In the genomic region with DNA sequence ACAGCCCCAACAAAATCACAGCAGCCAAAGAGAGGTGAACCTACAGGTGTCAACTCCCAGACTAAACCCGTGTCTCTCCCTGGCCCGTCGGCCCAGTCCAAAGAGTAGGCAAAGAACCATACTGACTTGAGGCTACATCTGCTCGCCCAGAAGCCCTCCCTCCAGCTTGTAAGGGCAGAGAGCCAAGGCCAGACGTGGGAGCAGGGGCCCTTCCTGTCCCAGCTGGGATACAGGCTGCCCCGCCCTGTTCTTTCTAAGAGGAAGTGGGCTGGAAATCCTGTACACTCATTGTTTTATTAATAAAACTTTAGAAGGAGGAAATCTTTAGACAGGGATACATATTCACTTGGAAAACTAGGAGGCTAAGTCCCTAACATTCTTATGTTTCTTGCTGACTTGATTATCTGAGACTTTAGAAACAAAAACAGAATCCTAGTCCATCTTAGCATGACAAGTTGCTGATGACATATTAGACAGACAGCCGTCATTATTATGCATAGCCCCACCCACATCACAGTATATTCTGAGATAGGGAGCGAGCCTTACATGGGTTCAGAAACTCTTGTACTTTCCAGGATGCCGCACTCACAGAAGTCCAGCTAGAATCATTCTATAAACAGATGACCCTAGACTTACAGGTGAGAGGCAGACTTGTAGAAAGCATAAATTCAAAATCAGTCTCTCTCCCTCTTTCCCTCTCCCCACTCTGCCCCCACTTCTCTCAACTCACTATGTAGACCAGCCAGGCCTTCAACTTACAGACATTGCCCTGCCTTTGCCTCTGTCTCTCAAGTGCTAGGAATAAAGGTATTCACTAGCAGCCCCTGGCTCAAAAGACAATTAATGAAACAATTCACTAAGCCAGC, we compare ENCODE assay signal across 8 mouse cellular contexts.
DNase-seq lines count a peak whose midpoint lies in the region; ATAC-seq and TF ChIP-seq lines count a peak whose summit lies in the region.

No protein-coding gene starts in this region.

- ATAC-seq in common myeloid progenitor, adult 5-6 weeks (replicated peaks; ENCODE audit: low read depth, poor library complexity, severe bottlenecking): peak; percentile 78
- ATAC-seq in limb, embryonic 15.5 days (ENCODE audit: insufficient number of reproducible peaks, low FRiP score, low TSS enrichment, low read depth): no peak
- no peak for ATAC-seq in forebrain, embryonic 11.5 days (replicated peaks; ENCODE audit: low FRiP score)

- H3K4me2 ChIP-seq in limb, embryonic 15.5 days: no peak overlapping the region
- H3K4me2 ChIP-seq in forebrain, embryonic 11.5 days (ENCODE audit: low read depth, low read length, severe bottlenecking): no peak overlapping the region

- no peaks in the 10 kb centered on the region for H3K9me3 ChIP-seq in limb, embryonic 15.5 days
- no peaks in the 10 kb centered on the region for H3K9me3 ChIP-seq in forebrain, embryonic 11.5 days (ENCODE audit: control insufficient read depth, low read length)

- H3K27me3 ChIP-seq in limb, embryonic 15.5 days: no peaks in the 10 kb centered on the region
- H3K27me3 ChIP-seq in forebrain, embryonic 11.5 days (ENCODE audit: control insufficient read depth, insufficient read depth, low read length): no peaks in the 10 kb centered on the region

- WGBS in limb, embryonic 15.5 days: 54% methylated on average over 9 of the region's 9 CpGs
- WGBS in olfactory bulb, adult 2 months: 81% methylated on average over 9 of the region's 9 CpGs
- 86% methylated on average over 9 of the region's 9 CpGs for WGBS in forebrain, embryonic 11.5 days

- TF ChIP-seq CTCF in olfactory bulb, adult 2 months (IDR thresholded peaks at IDR 0.05; ENCODE audit: insufficient read depth, low read depth, low read length): no peak

- peaks cover 11% of the 10 kb centered on the region for H3K4me1 ChIP-seq in limb, embryonic 15.5 days
- H3K4me1 ChIP-seq in olfactory bulb, adult 2 months (ENCODE audit: control insufficient read depth, insufficient read depth, low read length): peaks cover 3% of the 10 kb centered on the region; the same call in 1 of the 2 replicates
- no peaks in the 10 kb centered on the region for H3K4me1 ChIP-seq in forebrain, embryonic 11.5 days (replicated peaks; ENCODE audit: control insufficient read depth, insufficient read depth, low read length)

- peak; percentile 49 for DNase-seq in left cerebral cortex, postnatal 4 days
- DNase-seq in left cerebral cortex, postnatal 25 days (ENCODE audit: low spot score in 2 of 2): no peak
- DNase-seq in heart, postnatal 14 days: peak; percentile 87 to 88
- no peak for DNase-seq in right cerebral cortex, adult 2 months (ENCODE audit: low spot score in 2 of 2)
- no peak for DNase-seq in forebrain, embryonic 11.5 days (ENCODE audit: low spot score)

- no peaks in the 10 kb centered on the region for H3K36me3 ChIP-seq in limb, embryonic 15.5 days
- H3K36me3 ChIP-seq in forebrain, embryonic 11.5 days (ENCODE audit: control insufficient read depth, insufficient read depth, low read length): no peaks in the 10 kb centered on the region

- H3K4me3 ChIP-seq in limb, embryonic 15.5 days: no peak overlapping the region
- no peak overlapping the region for H3K4me3 ChIP-seq in olfactory bulb, adult 2 months (ENCODE audit: insufficient read depth, low read depth, low read length)
- H3K4me3 ChIP-seq in forebrain, embryonic 11.5 days (ENCODE audit: low read depth, low read length): no peak overlapping the region

- no peak for TF ChIP-seq POLR2A in olfactory bulb, adult 2 months (IDR thresholded peaks at IDR 0.05; ENCODE audit: insufficient read depth, low read depth, low read length)

- H3K27ac ChIP-seq in limb, embryonic 15.5 days: peak overlapping the region; percentile 68
- H3K27ac ChIP-seq in olfactory bulb, adult 2 months (ENCODE audit: insufficient read depth, low read depth, low read length): peak overlapping the region; percentile 51
- H3K27ac ChIP-seq in forebrain, embryonic 11.5 days (ENCODE audit: low read depth, low read length): no peak overlapping the region

- no peak overlapping the region for H3K9ac ChIP-seq in limb, embryonic 15.5 days
- H3K9ac ChIP-seq in forebrain, embryonic 11.5 days (ENCODE audit: low read length): no peak overlapping the region

- intact Hi-C loops in left cerebral cortex, postnatal 4 days (cut with DNase I): no loop called here
- intact Hi-C loops in left cerebral cortex, postnatal 25 days (cut with DNase I): no loop called here
- intact Hi-C loops in heart, postnatal 14 days (cut with DNase I): loop anchor here (5.0 kb wide), 4 partner anchors 42 to 122 kb away; a partner anchor contains a TSS

Comparison
In these comparisons a context has a peak if more than half of its experiments do, and no peak if none do; other contexts are left out.
1. DNase-seq: peak in left cerebral cortex, postnatal 4 days (single experiment) and heart, postnatal 14 days (2 of 2); none in left cerebral cortex, postnatal 25 days (0 of 2), right cerebral cortex, adult 2 months (0 of 2) and forebrain, embryonic 11.5 days (single experiment).